ENCODE assay signal across 8 mouse cellular contexts in the genomic region with DNA sequence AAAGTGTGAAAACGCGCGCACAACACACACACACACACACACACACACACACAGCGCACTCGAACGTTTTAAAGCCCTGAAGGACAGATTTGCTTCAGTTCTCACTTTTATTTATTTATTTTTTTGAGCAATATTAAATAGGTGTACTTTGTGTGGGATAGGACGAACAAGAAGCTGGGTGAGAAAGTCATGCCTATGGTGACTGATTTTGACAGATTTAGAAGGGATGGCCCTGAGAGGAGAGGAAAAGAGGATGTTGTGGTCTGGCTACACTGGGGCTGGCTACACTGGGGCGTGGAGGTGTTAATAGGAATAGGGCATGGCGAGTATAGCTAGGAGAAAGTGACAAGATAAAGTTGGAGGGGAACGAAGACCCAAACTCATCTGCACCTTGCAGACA. TPM values are rescaled to one million over a fixed set of nuclear protein-coding genes. Genes with fewer than 3 reads are reported as not detected.
DNase-seq lines count a peak whose midpoint lies in the region; ATAC-seq and TF ChIP-seq lines count a peak whose summit lies in the region.

No protein-coding gene starts in this region.

- TF ChIP-seq POLR2A in olfactory bulb, adult 2 months (IDR thresholded peaks at IDR 0.05; ENCODE audit: insufficient read depth, low read depth, low read length): no peak

- H3K36me3 ChIP-seq in C2C12 (ENCODE audit: control insufficient read depth, insufficient read depth): no peaks in the 10 kb centered on the region
- no peaks in the 10 kb centered on the region for H3K36me3 ChIP-seq in forebrain, embryonic 13.5 days (ENCODE audit: poor library complexity, severe bottlenecking)
- no peaks in the 10 kb centered on the region for H3K36me3 ChIP-seq in liver, embryonic 11.5 days (ENCODE audit: control insufficient read depth, insufficient read depth, low read length)

- intact Hi-C loops in gastrocnemius, adult 2 months (cut with DNase I): no loop called here
- intact Hi-C loops in gastrocnemius, postnatal 36 days (cut with DNase I): no loop called here
- intact Hi-C loops in gastrocnemius, postnatal 14 days (cut with DNase I; ENCODE audit: low total_unique reads): no loop called here

- H3ac ChIP-seq in C2C12 (ENCODE audit: control insufficient read depth, insufficient read length, low read depth): no peak overlapping the region

- no peak for DNase-seq in gastrocnemius, adult 2 months
- DNase-seq in gastrocnemius, postnatal 36 days: no peak
- DNase-seq in liver, embryonic 11.5 days (ENCODE audit: low spot score): no peak
- DNase-seq in gastrocnemius, postnatal 14 days: no peak
- DNase-seq in embryo, embryonic 9.5 days (ENCODE audit: extremely low spot score): no peak

- ATAC-seq in forebrain, embryonic 13.5 days: no peak
- no peak for ATAC-seq in liver, embryonic 11.5 days (replicated peaks; ENCODE audit: low FRiP score)

- no peaks in the 10 kb centered on the region for H3K9me3 ChIP-seq in forebrain, embryonic 13.5 days (replicated peaks)
- no peaks in the 10 kb centered on the region for H3K9me3 ChIP-seq in liver, embryonic 11.5 days (ENCODE audit: control insufficient read depth, low read length)

- H3K4me1 ChIP-seq in forebrain, embryonic 13.5 days: peaks cover 30% of the 10 kb centered on the region
- peaks cover 15% of the 10 kb centered on the region for H3K4me1 ChIP-seq in liver, embryonic 11.5 days (replicated peaks; ENCODE audit: control insufficient read depth, insufficient read depth, low read length)
- H3K4me1 ChIP-seq in olfactory bulb, adult 2 months (ENCODE audit: control insufficient read depth, insufficient read depth, low read length): peaks cover 4% of the 10 kb centered on the region; the same call in 1 of the 2 replicates

- WGBS in forebrain, embryonic 13.5 days: 63% methylated on average over 10 of the region's 10 CpGs
- WGBS in liver, embryonic 11.5 days: 39% methylated on average over 10 of the region's 10 CpGs
- WGBS in olfactory bulb, adult 2 months: 50% methylated on average over 10 of the region's 10 CpGs

- H3K4me3 ChIP-seq in gastrocnemius, adult 2 months: peak overlapping the region; percentile 85
- H3K4me3 ChIP-seq in C2C12 (ENCODE audit: insufficient read depth, poor library complexity, severe bottlenecking): peak overlapping the region; percentile 93
- H3K4me3 ChIP-seq in forebrain, embryonic 13.5 days: peak overlapping the region; percentile 94
- H3K4me3 ChIP-seq in liver, embryonic 11.5 days (ENCODE audit: low read depth, low read length): peak overlapping the region; percentile 96
- H3K4me3 ChIP-seq in olfactory bulb, adult 2 months (ENCODE audit: insufficient read depth, low read depth, low read length): peak overlapping the region; percentile 96

- H3K9ac ChIP-seq in forebrain, embryonic 13.5 days: peak overlapping the region; percentile 98
- H3K9ac ChIP-seq in liver, embryonic 11.5 days (ENCODE audit: low read depth, low read length): peak overlapping the region; percentile 95

- H3K27me3 ChIP-seq in C2C12 (ENCODE audit: control insufficient read depth, insufficient read depth, insufficient read length): no peaks in the 10 kb centered on the region
- no peaks in the 10 kb centered on the region for H3K27me3 ChIP-seq in forebrain, embryonic 13.5 days
- H3K27me3 ChIP-seq in liver, embryonic 11.5 days (replicated peaks; ENCODE audit: control insufficient read depth, insufficient read depth, low read length): no peaks in the 10 kb centered on the region

- H3K4me2 ChIP-seq in forebrain, embryonic 13.5 days: peak overlapping the region; percentile 93
- peak overlapping the region; percentile 89 for H3K4me2 ChIP-seq in liver, embryonic 11.5 days

- peaks cover 40% of the 10 kb centered on the region for H3K79me2 ChIP-seq in C2C12 (ENCODE audit: control insufficient read depth, insufficient read depth)

- peaks cover 37% of the 10 kb centered on the region for H3K79me3 ChIP-seq in C2C12 (ENCODE audit: low read depth)

- H3K27ac ChIP-seq in gastrocnemius, adult 2 months: peak overlapping the region; percentile 99
- peak overlapping the region; percentile 96 for H3K27ac ChIP-seq in forebrain, embryonic 13.5 days
- H3K27ac ChIP-seq in liver, embryonic 11.5 days (ENCODE audit: low read depth, low read length): peak overlapping the region; percentile 86; the same call in 1 of the 2 replicates
- H3K27ac ChIP-seq in olfactory bulb, adult 2 months (ENCODE audit: insufficient read depth, low read depth, low read length): peak overlapping the region; percentile 95; the same call in 1 of the 2 replicates

- no peak for TF ChIP-seq CTCF in gastrocnemius, adult 2 months (IDR thresholded peaks at IDR 0.05)
- no peak for TF ChIP-seq CTCF in C2C12 (IDR thresholded peaks at IDR 0.05; ENCODE audit: control insufficient read depth, insufficient read depth, insufficient read length)
- TF ChIP-seq CTCF in olfactory bulb, adult 2 months (IDR thresholded peaks at IDR 0.05; ENCODE audit: insufficient read depth, low read depth, low read length): no peak

TF ChIP-seq in C2C12, 6 proteins besides CTCF, POLR2A, EP300 and RAD21:
- no peak for TF ChIP-seq MYOD1 (IDR thresholded peaks at IDR 0.05; ENCODE audit: control insufficient read depth, insufficient read length, low read depth)
- TF ChIP-seq CEBPB (IDR thresholded peaks at IDR 0.05; ENCODE audit: low read depth): no peak
- TF ChIP-seq MYOG (IDR thresholded peaks at IDR 0.05; ENCODE audit: control insufficient read depth, extremely low read depth, insufficient read length): no peak
- TF ChIP-seq USF1 (IDR thresholded peaks at IDR 0.05; ENCODE audit: low read depth): no peak
- no peak for TF ChIP-seq MAX (IDR thresholded peaks at IDR 0.05)
- TF ChIP-seq FOSL1 (IDR thresholded peaks at IDR 0.05; ENCODE audit: insufficient read depth, low read length, poor library complexity, severe bottlenecking): no peak

RNA-seq across cellular contexts. Expression of gene Tbpl1, which starts 0.4 kb away (rescaled TPM):
- 10 to 100 TPM; 16.0 to 22.6 TPM for total RNA-seq in gastrocnemius, adult 2 months (2021)
- total RNA-seq in gastrocnemius, postnatal 36 days (2021): 10 to 100 TPM; 16.9 to 19.6 TPM
- 35.9 TPM for polyA plus RNA-seq in C2C12 (2012; fragmentation: generic; extraction: Trizol)
- 115 and 130 TPM in 2 replicates for polyA plus RNA-seq in forebrain, embryonic 13.5 days (2015; fragmentation: Nextera tagmentation; extraction: Ambion mirVana)
- polyA plus RNA-seq in liver, embryonic 11.5 days (2014; fragmentation: Nextera tagmentation; extraction: Ambion mirVana): 54.0 and 61.9 TPM in 2 replicates
- polyA plus RNA-seq in olfactory bulb, adult 2 months (2012; ENCODE audit: insufficient read depth, insufficient read length, low replicate concordance, missing spikeins): not detected in 2 replicates
- 10 to 100 TPM; 17.6 to 20.4 TPM for total RNA-seq in gastrocnemius, postnatal 14 days (2021)
